Mouse (Mus musculus) lung, postnatal 0 days (tissue): Measurements from ENCODE around the gene Setd1b.

Experiments used
- CTCF ChIP-seq: IDR thresholded peaks from 2 replicates; pipeline ENCODE4 v1.5.1; 2016; ENCODE audit warnings: antibody characterized with exemption, mild to moderate bottlenecking
- EP300 ChIP-seq: IDR thresholded peaks from 2 replicates; pipeline ENCODE4 v1.6.1; 2016; ENCODE audit warnings: antibody characterized with exemption, mild to moderate bottlenecking, control low read depth

- TF ChIP-seq CTCF = no peak
- TF ChIP-seq EP300 = no peak
Measured at GRCm38 (mm10) chr5:123127031-123127430, 15.0 kb upstream of the Setd1b start.
